Mouse (Mus musculus) right cerebral cortex, adult 2 months (tissue): ENCODE measurements around the gene Gpr153.
A peak's percentile ranks its signal among the peaks of the same experiment; 100 is the strongest.

Source experiments
- DNase-seq, 2 experiments: peaks; one replicate each; pipeline ENCODE4 v3.0.0; 2021 to 2022; ENCODE audit warnings: low spot score in 2 of 2

Gpr153 gene

GRCm38 (mm10) chr4:152264867-152265568 is 9.0 kb upstream of the Gpr153 start:
- DNase-seq: no peak

GRCm38 (mm10) chr4:152265791-152266190 is 8.2 kb upstream of the Gpr153 start:
- DNase-seq: no peak

GRCm38 (mm10) chr4:152266236-152266895 is 7.7 kb upstream of the Gpr153 start:
- DNase-seq: no peak

- DNase-seq: no peak
These were observed 6.2 kb upstream of the Gpr153 start for GRCm38 (mm10) chr4:152267748-152268369.

- no peak for DNase-seq
These were observed 4.1 kb upstream of the Gpr153 start for GRCm38 (mm10) chr4:152269967-152270366.

GRCm38 (mm10) chr4:152270599-152270998 is 3.4 kb upstream of the Gpr153 start:
- no peak for DNase-seq

- no peak for DNase-seq
These were observed 2.7 kb upstream of the Gpr153 start for GRCm38 (mm10) chr4:152271334-152271733.

- no peak for DNase-seq
These were observed 2.0 kb upstream of the Gpr153 start for GRCm38 (mm10) chr4:152272006-152272405.

- no peak for DNase-seq
These were observed 1.5 kb upstream of the Gpr153 start for GRCm38 (mm10) chr4:152272449-152273049.

GRCm38 (mm10) chr4:152273191-152273590 is 841 bp upstream of the Gpr153 start:
- no peak for DNase-seq

- no peak for DNase-seq
These were observed 674 bp downstream of the Gpr153 start for GRCm38 (mm10) chr4:152274681-152275131.

GRCm38 (mm10) chr4:152276389-152277347 is 2.6 kb downstream of the Gpr153 start:
- no peak for DNase-seq

GRCm38 (mm10) chr4:152277916-152278315 is 3.9 kb downstream of the Gpr153 start:
- no peak for DNase-seq

- peak; percentile 57 to 61 for DNase-seq
These were observed 5.0 kb downstream of the Gpr153 start for GRCm38 (mm10) chr4:152278986-152279385.

- DNase-seq: no peak
These were observed 7.6 kb downstream of the Gpr153 start for GRCm38 (mm10) chr4:152281601-152282000.

- no peak for DNase-seq
These were observed 8.7 kb downstream of the Gpr153 start for GRCm38 (mm10) chr4:152282721-152283120.

GRCm38 (mm10) chr4:152283186-152283950 is 9.3 kb downstream of the Gpr153 start:
- peak; percentile 80 to 84 for DNase-seq

- DNase-seq: peak; percentile 53 to 60
These were observed 11.5 kb downstream of the Gpr153 start for GRCm38 (mm10) chr4:152285505-152285904.

GRCm38 (mm10) chr4:152286183-152286582 is 12.2 kb downstream of the Gpr153 start:
- peak; percentile 44 to 51 for DNase-seq

GRCm38 (mm10) chr4:152286887-152287286 is 12.9 kb downstream of the Gpr153 start:
- DNase-seq: peak in 1 of 2 experiments; percentile 15
